8 mouse cellular contexts compared by ENCODE assay signal in genomic region chr15:89377938-89378828, GRCm38 (mm10). TPM values are rescaled to one million over a fixed set of nuclear protein-coding genes. Genes with fewer than 3 reads are reported as not detected.
DNase-seq lines count a peak whose midpoint lies in the region; ATAC-seq lines count a peak whose summit lies in the region.

No protein-coding gene starts in this region.

- peak overlapping the region; percentile 32 for H3K4me3 ChIP-seq in hindbrain, embryonic 11.5 days (ENCODE audit: low read depth, low read length)
- H3K4me3 ChIP-seq in midbrain, embryonic 11.5 days (ENCODE audit: low read depth, low read length), result peak overlapping the region; percentile 33

- H3K4me2 ChIP-seq in hindbrain, embryonic 11.5 days (replicated peaks; ENCODE audit: low read depth, low read length), result peak overlapping the region; percentile 62
- peak overlapping the region; percentile 70 for H3K4me2 ChIP-seq in midbrain, embryonic 11.5 days

- no peaks in the 10 kb centered on the region for H3K9me3 ChIP-seq in hindbrain, embryonic 11.5 days (ENCODE audit: control insufficient read depth, low read length)
- H3K9me3 ChIP-seq in midbrain, embryonic 11.5 days (ENCODE audit: control insufficient read depth, low read length), result no peaks in the 10 kb centered on the region

- ATAC-seq in hindbrain, embryonic 11.5 days (ENCODE audit: low FRiP score), result no peak
- ATAC-seq in midbrain, embryonic 11.5 days (ENCODE audit: low FRiP score), result no peak

- WGBS in hindbrain, embryonic 11.5 days, result 10% methylated on average over 41 of the region's 46 CpGs
- 10% methylated on average over 46 of the region's 46 CpGs for WGBS in midbrain, embryonic 11.5 days

- no peaks in the 10 kb centered on the region for H3K36me3 ChIP-seq in hindbrain, embryonic 11.5 days (ENCODE audit: control insufficient read depth, insufficient read depth, low read length)
- H3K36me3 ChIP-seq in midbrain, embryonic 11.5 days (ENCODE audit: control insufficient read depth, insufficient read depth, low read length), result no peaks in the 10 kb centered on the region

- H3K27ac ChIP-seq in hindbrain, embryonic 11.5 days (ENCODE audit: low read depth, low read length), result no peak overlapping the region
- H3K27ac ChIP-seq in midbrain, embryonic 11.5 days (ENCODE audit: low read depth, low read length), result no peak overlapping the region

- peak; percentile 15 for DNase-seq in kidney, adult 18-20 months
- no peak for DNase-seq in kidney, adult 11 months
- DNase-seq in cerebellum, adult 9-11 months, result peak; percentile 74
- no peak for DNase-seq in hindbrain, embryonic 11.5 days (ENCODE audit: low spot score)
- peak; percentile 91 for DNase-seq in midbrain, embryonic 11.5 days (ENCODE audit: low spot score, missing footprints)
- DNase-seq in urinary bladder, adult 2 months (ENCODE audit: low spot score), result no peak
- DNase-seq in thymus, postnatal 36 days, result no peak
- DNase-seq in layer of hippocampus, adult 11-12 months (ENCODE audit: low spot score), result no peak

- H3K4me1 ChIP-seq in hindbrain, embryonic 11.5 days (replicated peaks; ENCODE audit: control insufficient read depth, insufficient read depth, low read length), result peaks cover under 1% of the 10 kb centered on the region
- peaks cover 15% of the 10 kb centered on the region for H3K4me1 ChIP-seq in midbrain, embryonic 11.5 days (ENCODE audit: control insufficient read depth, insufficient read depth, low read length)

- H3K9ac ChIP-seq in hindbrain, embryonic 11.5 days (ENCODE audit: low read depth, low read length), result peak overlapping the region; percentile 35
- peak overlapping the region; percentile 47 for H3K9ac ChIP-seq in midbrain, embryonic 11.5 days (ENCODE audit: low read length)

- peaks cover 32% of the 10 kb centered on the region for H3K27me3 ChIP-seq in hindbrain, embryonic 11.5 days (ENCODE audit: control insufficient read depth, insufficient read depth, low read length)
- H3K27me3 ChIP-seq in midbrain, embryonic 11.5 days (ENCODE audit: control insufficient read depth, insufficient read depth, low read length), result peaks cover 44% of the 10 kb centered on the region

RNA-seq across cellular contexts. Expression of gene Odf3b, which starts 0.9 kb away (rescaled TPM):
- 1.7 and 2.6 TPM in 2 replicates for polyA plus RNA-seq in hindbrain, embryonic 11.5 days (2014; fragmentation: Nextera tagmentation; extraction: Ambion mirVana)
- polyA plus RNA-seq in midbrain, embryonic 11.5 days (2014; fragmentation: Nextera tagmentation; extraction: Ambion mirVana), result 0.26 and 0.64 TPM in 2 replicates
- 2.7 and 3.0 TPM in 2 replicates for polyA plus RNA-seq in urinary bladder, adult 2 months (2012; rRNA removed)

RNA-seq across cellular contexts. Expression of gene Tymp, which starts 1.3 kb away (rescaled TPM):
- polyA plus RNA-seq in hindbrain, embryonic 11.5 days (2014; fragmentation: Nextera tagmentation; extraction: Ambion mirVana), result 1.4 and 1.7 TPM in 2 replicates
- polyA plus RNA-seq in midbrain, embryonic 11.5 days (2014; fragmentation: Nextera tagmentation; extraction: Ambion mirVana), result 1.2 and 1.9 TPM in 2 replicates
- 1.7 and 1.8 TPM in 2 replicates for polyA plus RNA-seq in urinary bladder, adult 2 months (2012; rRNA removed)

RNA-seq across cellular contexts. Expression of gene Sco2, which starts 4.5 kb away (rescaled TPM):
- 7.4 and 7.9 TPM in 2 replicates for polyA plus RNA-seq in hindbrain, embryonic 11.5 days (2014; fragmentation: Nextera tagmentation; extraction: Ambion mirVana)
- polyA plus RNA-seq in midbrain, embryonic 11.5 days (2014; fragmentation: Nextera tagmentation; extraction: Ambion mirVana), result 5.8 and 6.0 TPM in 2 replicates
- 18.8 and 23.2 TPM in 2 replicates for polyA plus RNA-seq in urinary bladder, adult 2 months (2012; rRNA removed)

RNA-seq across cellular contexts. Expression of gene Klhdc7b, which starts 6.5 kb away (rescaled TPM):
- not detected in 2 replicates for polyA plus RNA-seq in hindbrain, embryonic 11.5 days (2014; fragmentation: Nextera tagmentation; extraction: Ambion mirVana)
- not detected in 2 replicates for polyA plus RNA-seq in midbrain, embryonic 11.5 days (2014; fragmentation: Nextera tagmentation; extraction: Ambion mirVana)
- polyA plus RNA-seq in urinary bladder, adult 2 months (2012; rRNA removed), result not detected in 2 replicates

RNA-seq across cellular contexts. Expression of gene Ncaph2, which starts 22.7 kb away (rescaled TPM):
- polyA plus RNA-seq in hindbrain, embryonic 11.5 days (2014; fragmentation: Nextera tagmentation; extraction: Ambion mirVana), result 133 and 140 TPM in 2 replicates
- 155 and 168 TPM in 2 replicates for polyA plus RNA-seq in midbrain, embryonic 11.5 days (2014; fragmentation: Nextera tagmentation; extraction: Ambion mirVana)
- 95.7 and 112 TPM in 2 replicates for polyA plus RNA-seq in urinary bladder, adult 2 months (2012; rRNA removed)

Comparison
In these comparisons a context has a peak if more than half of its experiments do, and no peak if none do; other contexts are left out.
1. DNase-seq: peak in kidney, adult 18-20 months (single experiment), cerebellum, adult 9-11 months (single experiment) and midbrain, embryonic 11.5 days (single experiment); none in kidney, adult 11 months (single experiment), hindbrain, embryonic 11.5 days (single experiment), urinary bladder, adult 2 months (single experiment), thymus, postnatal 36 days (0 of 2) and layer of hippocampus, adult 11-12 months (single experiment).